Mouse (Mus musculus): ENCODE results near the gene Ruvbl1.

Gene Ruvbl1

DNA sequence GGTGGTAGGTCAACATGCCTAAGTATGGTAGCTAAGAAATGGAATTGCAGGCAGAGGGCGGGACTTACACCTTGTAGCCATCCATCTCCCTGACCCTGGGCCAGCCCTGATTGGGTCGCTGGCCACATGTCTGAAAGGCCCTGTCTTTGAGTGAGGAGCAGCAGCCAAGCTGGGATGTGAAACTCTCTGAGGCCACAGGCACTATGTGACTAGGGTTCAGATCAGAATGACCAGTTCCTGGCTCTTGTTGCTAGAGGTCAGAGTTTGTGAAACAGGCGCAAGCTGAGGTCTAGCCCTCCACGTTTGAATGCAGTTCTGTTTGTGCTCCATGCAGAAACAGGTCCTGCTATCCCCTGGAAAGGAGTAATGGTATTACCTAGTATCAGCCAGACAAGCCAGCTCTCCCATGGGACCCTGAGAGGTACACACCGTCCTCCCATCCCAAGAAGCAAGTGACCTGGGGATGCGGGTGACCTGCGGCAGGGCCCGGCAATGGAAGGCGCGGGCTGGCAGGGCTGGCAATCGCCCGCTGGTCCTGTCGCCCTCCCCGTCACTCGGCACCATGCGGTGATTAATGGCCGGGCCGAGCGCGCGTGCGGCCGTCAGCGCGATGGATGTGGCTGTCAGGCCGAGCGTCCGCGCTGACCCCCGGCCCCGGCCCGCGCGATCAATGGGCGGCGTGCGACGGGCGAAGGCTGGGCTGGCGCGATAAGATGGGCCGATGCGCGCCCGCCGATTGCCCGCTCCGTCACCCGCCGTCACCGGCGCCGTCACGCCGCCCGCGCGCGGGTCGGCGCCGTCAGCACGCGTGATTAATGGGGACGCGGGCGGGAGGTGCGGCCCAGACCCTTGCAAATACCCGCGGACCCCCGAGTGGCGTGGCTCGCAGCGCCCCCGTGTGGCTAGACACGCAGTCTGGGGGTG lies 34.5 kb downstream of the Ruvbl1 start:
- peak in 1 of 2 experiments; percentile 53 for DNase-seq

DNA sequence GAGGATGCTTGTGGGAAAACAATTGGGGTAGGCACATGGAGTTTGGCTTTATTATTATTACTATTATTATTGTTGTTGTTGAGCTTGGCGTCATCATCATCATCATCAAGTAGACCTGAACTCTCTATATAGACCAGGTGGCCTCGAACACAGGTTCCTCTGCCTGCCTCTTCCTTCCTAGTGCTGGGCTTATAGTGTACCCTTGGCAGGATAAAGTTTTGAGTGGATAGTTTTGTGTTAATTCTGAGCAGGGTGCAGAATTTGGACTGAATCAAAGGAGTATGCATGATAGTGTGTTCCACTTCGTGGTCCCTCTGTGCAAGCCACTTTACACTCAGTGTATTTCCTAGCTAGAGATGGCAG lies 35.2 kb downstream of the Ruvbl1 start:
- no peak for DNase-seq

- no peak for DNase-seq
Observed at GRCm38 (mm10) chr6:88502030-88502970, 37.1 kb downstream of the Ruvbl1 start.

DNA sequence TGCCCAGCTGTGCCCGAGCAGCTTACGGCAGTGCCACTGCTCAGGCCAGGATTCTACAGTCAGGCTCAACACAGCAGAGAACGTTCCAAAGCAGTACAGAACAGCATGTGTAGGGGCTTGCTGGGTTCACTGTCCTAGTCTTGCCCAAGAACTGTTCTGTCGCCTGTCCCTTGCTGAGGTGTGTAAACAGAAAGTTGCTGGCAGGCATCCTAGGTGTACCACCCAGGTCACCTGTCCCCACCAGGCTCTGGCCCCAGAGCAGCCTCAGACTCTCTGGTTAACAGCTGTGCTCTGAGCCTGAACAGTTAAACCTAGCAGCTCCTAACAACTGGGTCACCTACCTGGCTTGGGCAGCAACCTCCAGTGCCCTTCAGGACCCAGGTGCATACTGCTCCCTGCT lies 37.8 kb downstream of the Ruvbl1 start:
- DNase-seq: no peak

DNA sequence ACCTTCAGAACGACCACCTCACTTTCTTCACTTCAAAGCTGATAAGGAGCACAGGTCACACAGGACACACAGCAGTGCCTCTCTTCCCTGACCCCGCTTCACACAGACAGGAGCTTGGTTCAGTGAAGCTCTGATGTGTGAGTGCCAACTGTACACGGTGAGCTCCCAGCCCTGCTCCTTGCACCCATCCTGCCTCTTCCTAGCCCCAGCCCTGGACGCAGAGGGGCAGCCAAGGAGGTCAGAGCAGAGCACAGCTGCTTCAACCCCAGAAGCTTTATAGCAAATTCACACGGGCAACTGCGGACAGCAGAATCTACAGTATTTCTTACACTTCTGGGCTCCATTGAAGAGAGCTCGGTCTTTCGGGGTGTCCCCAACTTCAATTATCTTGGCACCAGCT lies 48.8 kb downstream of the Ruvbl1 start:
- DNase-seq: peak in 1 of 2 experiments; percentile 1

GRCm38 (mm10) chr6:88514546-88514945 lies 49.3 kb downstream of the Ruvbl1 start:
- no peak for DNase-seq

GRCm38 (mm10) chr6:88515971-88516370 lies 50.8 kb downstream of the Ruvbl1 start:
- DNase-seq: no peak

DNA sequence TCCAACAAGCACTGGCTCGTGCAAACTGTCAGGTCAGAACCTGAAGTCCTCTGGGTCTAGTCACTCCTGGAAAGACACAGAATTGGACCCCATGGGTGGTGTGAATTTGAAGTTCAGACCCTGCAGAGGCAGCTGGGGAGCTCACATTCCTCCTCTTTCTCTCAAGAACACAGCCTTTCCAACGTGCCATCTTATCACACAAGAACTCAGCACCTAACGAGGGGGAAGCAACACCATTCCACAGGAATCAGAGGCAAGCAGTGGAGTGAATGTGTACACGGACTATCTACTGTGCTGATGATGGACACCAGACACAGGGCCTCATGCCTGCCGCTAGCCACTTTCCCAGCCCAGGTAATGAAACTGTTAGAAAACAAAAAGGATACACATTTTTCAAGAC lies 51.5 kb downstream of the Ruvbl1 start:
- DNase-seq: no peak

GRCm38 (mm10) chr6:88517701-88518403 lies 52.6 kb downstream of the Ruvbl1 start:
- DNase-seq: no peak

GRCm38 (mm10) chr6:88518404-88519263 lies 53.4 kb downstream of the Ruvbl1 start, which contains the start of gene Sec61a1:
Sec61a1 (minus strand) TSS chr6:88518905.
- peak; percentile 87 to 90 for DNase-seq

GRCm38 (mm10) chr6:88521821-88522220 lies 56.6 kb downstream of the Ruvbl1 start:
- no peak for DNase-seq

DNA sequence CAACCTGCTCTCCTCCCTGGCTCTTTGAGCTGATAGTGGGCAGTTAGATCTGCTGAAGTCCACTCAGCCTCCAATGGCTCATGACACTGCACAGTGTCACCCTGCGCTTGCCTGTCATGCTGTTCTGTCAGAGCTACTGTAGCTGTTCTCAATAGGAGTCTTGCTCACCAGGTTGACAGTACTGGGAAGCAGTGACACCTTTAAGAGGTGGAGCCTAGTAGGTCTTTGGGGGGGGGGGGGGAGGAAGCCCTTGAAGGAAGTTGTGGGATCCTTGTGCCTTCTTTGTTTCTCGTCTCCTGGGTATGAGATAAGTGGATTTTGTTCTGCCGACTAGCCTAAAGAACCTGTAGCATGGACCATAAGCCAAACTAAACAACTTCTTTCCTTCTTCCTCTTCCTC lies 57.4 kb downstream of the Ruvbl1 start:
- DNase-seq: no peak

DNA sequence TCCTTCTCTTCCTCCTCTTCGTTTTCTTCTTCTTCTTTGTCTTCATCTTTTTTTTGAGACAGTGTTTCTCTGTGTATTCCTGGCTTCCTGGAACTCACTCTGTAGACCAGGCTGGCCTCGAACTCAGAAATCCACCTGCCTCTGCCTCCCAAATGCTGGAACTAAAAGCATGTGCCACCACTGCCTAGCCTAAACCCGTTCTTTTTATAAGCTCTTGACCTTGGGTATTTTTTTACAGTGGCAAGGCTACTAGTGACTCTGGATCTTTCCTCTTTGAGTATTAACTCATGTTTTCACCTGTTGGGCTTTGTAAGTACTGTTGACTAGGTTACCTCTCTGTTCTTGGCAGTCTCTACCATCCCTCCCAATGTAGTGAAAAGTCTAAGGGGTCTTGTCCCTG lies 57.8 kb downstream of the Ruvbl1 start:
- no peak for DNase-seq

DNA sequence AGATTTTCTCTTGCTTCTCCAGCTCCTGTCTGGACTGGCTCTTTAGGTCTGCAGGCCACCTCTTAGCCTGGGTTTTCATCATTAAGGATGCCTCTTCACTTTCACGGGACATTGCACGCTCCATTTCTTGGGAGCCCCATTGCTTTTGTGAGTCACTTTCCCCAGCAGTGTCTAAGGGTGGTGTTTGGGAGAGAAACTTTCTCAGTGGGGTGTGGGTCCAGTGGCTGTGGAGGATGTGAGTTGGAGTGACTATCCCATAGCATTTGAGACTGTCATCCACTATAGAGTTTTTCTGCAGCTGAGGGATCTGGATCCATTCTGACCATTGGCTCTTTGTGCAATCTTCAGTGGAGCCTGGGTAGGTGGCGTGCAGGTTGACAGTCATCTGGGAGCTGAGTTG lies 58.2 kb downstream of the Ruvbl1 start:
- no peak for DNase-seq

DNA sequence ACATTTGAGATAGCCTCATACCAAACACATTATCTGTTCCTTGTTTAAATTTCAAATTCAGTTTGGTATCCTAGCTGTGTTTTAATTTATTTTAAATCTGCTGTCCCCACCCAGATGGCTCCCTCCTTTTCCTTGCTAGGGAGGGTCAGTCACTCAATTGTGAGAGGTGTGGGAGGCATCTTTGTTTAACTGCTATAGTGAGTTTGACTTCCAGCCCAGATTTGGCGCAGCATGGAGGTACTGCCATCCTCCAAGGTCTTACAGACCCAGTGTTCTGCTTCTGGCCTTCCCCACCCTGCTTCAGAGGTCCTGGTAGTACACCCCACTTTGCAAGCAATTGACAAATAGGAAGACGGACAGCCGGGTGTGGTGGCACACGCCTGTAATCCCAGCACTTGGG lies 58.8 kb downstream of the Ruvbl1 start:
- DNase-seq: no peak

GRCm38 (mm10) chr6:88530306-88530705 lies 65.1 kb downstream of the Ruvbl1 start:
- no peak for DNase-seq

- DNase-seq: no peak
Observed at GRCm38 (mm10) chr6:88540093-88540755, 75.0 kb downstream of the Ruvbl1 start.

DNA sequence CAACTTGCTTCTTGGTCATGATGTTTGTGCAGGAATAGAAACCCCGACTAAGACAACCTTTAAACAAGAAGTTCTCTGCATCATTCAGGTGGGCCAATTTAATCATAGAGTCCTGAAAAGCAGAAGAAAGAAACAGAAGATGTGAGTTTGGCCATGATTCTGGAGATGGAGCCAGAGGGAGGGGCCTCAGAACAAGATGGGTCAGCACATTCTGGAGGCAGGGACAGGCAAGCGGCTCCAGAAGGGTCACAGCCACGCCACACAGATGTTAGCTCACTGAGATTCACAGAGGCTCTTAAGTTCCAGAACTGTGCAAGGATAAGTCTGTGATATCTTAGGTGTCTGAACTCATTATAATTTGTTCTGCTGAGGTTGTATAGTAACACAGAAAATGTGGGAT lies 79.0 kb downstream of the Ruvbl1 start:
- no peak for DNase-seq

- DNase-seq: no peak
Observed at GRCm38 (mm10) chr6:88544644-88545396, 79.6 kb downstream of the Ruvbl1 start.

- no peak for DNase-seq
Observed at GRCm38 (mm10) chr6:88545397-88545790, 80.2 kb downstream of the Ruvbl1 start.

All from spleen, adult 18-20 months (tissue).